Mouse (Mus musculus) brain, embryonic 14.5 days (tissue): ENCODE results near the gene Ccdc88a.

Experiments used
- CTCF ChIP-seq: fragments of 200-500 bp; IDR thresholded peaks from 2 replicates; pipeline ENCODE4 v1.5.1; 2012; ENCODE audit warnings: inconsistent platforms, mild to moderate bottlenecking, moderate library complexity, borderline replicate concordance; ENCODE audit not compliant: insufficient read depth, insufficient read length; ENCODE audit errors: extremely low read depth
- POLR2A ChIP-seq: fragments of 200-500 bp; IDR thresholded peaks from 2 replicates; pipeline ENCODE4 v1.6.1; 2012; ENCODE audit warnings: mild to moderate bottlenecking, inconsistent platforms, borderline replicate concordance; ENCODE audit not compliant: poor library complexity, insufficient read depth, insufficient read length, severe bottlenecking; ENCODE audit errors: extremely low read depth

- TF ChIP-seq CTCF: no peak
- no peak for TF ChIP-seq POLR2A
Observed at GRCm38 (mm10) chr11:29400374-29400773, 26.9 kb downstream of the Ccdc88a start.
